Mouse (Mus musculus) lung, postnatal 0 days (tissue): ENCODE measurements around the gene Fanca. TPM values are rescaled to one million over a fixed set of nuclear protein-coding genes. Genes with fewer than 3 reads are reported as not detected.
"Not testable (repeated sequence)": the region's sequence is repeated elsewhere in the genome, so short reads cannot be mapped to it uniquely, and the experiment has no call there.

ENCODE experiments used
- ATAC-seq: fragments of 200-750 bp; cut with Nextera tagmentation; 2 replicates; pipeline ENCODE4 v1.8.0; 2017; ENCODE audit warnings: moderate library complexity
- DNase-seq: peaks from one replicate; pipeline ENCODE4 v3.0.0-alpha.2; 2016; ENCODE audit warnings: low spot score
- H3K27ac ChIP-seq: fragments of 300-500 bp; sonication (generic); 2 replicates; pipeline ENCODE4 v1.5.1; 2014; ENCODE audit warnings: antibody characterized with exemption, mild to moderate bottlenecking, low read length, mixed read lengths
- H3K27me3 ChIP-seq: fragments of 300-500 bp; sonication (generic); replicated peaks from 2 replicates; pipeline ENCODE4 v1.6.1; 2014; ENCODE audit warnings: low read length, mixed read lengths; ENCODE audit not compliant: insufficient read depth
- H3K36me3 ChIP-seq: fragments of 300-500 bp; sonication (generic); 2 replicates; pipeline ENCODE4 v1.6.1; 2014; ENCODE audit warnings: low read length, mixed read lengths; ENCODE audit not compliant: insufficient read depth
- H3K4me1 ChIP-seq: fragments of 300-500 bp; sonication (generic); 2 replicates; pipeline ENCODE4 v1.6.1; 2014; ENCODE audit warnings: antibody characterized with exemption, low read depth, low read length, mixed read lengths; ENCODE audit not compliant: insufficient read depth
- H3K4me2 ChIP-seq: fragments of 300-500 bp; sonication (generic); replicated peaks from 2 replicates; pipeline ENCODE4 v1.6.1; 2014; ENCODE audit warnings: low read depth, mild to moderate bottlenecking, low read length, moderate library complexity, mixed read lengths
- H3K4me3 ChIP-seq: fragments of 300-500 bp; sonication (generic); 2 replicates; pipeline ENCODE4 v1.5.1; 2014; ENCODE audit warnings: low read depth, low read length
- H3K9ac ChIP-seq: fragments of 300-500 bp; sonication (generic); replicated peaks from 2 replicates; pipeline ENCODE4 v1.6.1; 2014; ENCODE audit warnings: low read depth, mild to moderate bottlenecking
- H3K9me3 ChIP-seq: fragments of 300-500 bp; sonication (generic); 2 replicates; pipeline ENCODE4 v1.6.1; 2016; ENCODE audit warnings: low read length, mixed read lengths
- CTCF ChIP-seq: IDR thresholded peaks from 2 replicates; pipeline ENCODE4 v1.5.1; 2016; ENCODE audit warnings: antibody characterized with exemption, mild to moderate bottlenecking
- EP300 ChIP-seq: IDR thresholded peaks from 2 replicates; pipeline ENCODE4 v1.6.1; 2016; ENCODE audit warnings: antibody characterized with exemption, mild to moderate bottlenecking, control low read depth
- WGBS: fragments of 180-500 bp; shearing (Covaris S2); extraction: QIAGEN DNeasy Blood & Tissue Kit; methylation state at CpG from one replicate; pipeline ENCODE4 v1.1.7; 2014; 5-methylcytosine and 5-hydroxymethylcytosine counted together
- polyA plus RNA-seq: library from polyadenylated mRNA; unstranded; fragments of >200 nt; fragmentation: Nextera tagmentation; extraction: Ambion mirVana; gene quantifications from 2 replicates; pipeline ENCODE4 v1.2.1, GENCODE M21; 2015

Gene Fanca
- polyA plus RNA-seq, 1 experiment from 2014 or later: 4.5 TPM

DNA sequence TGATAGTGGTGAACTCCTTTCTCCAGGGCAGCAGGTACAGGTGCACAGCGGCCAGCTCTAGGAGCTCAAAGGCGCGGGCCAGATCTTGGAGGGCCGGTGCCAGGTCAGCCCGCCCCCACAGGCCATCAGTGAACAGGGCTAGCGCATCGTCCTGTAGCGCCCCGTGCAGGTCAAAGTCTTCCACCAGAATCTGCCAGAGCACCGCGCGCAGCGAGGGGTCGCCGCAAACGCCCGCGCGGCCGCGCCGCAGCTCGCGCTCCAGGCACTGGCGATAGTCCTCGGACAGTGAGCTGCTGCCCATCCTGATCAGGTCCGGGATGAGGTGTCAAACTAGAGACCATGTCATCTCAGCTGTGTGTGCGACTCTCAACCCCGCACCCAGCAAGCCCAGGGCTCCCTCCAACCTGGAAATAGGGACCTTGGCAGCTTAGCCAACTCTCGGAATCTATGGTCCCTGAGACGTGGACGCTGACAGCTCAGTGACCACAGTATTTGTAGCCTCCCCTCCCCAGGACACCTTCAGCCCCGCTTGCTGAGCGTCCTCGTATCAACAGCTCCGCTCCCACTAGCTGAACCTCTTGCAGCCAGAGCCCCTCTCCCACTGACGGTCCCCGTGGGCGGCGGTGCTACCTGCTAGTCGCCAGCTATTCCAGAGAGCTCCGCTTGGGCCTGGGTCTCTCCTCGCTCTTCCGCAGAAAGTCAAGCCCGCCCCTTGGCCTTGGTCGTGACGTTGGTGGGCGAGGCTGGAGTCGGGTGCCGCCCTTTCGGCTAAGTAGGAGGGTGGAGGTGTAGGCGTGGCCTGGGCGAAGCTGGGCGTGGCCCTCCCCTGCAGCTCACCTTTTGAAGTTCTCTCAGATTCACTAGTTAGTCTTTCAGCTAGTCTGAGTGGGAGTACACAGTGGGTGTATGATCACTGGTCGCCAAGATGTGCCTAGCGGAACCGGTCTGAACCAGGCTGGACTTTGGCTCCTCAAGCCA, 82.6 kb downstream of the Fanca start, which contains the start of gene Spata2l:
Spata2l (minus strand) TSS at position 714 of the 978 bp plus-strand sequence.
- ATAC-seq: peak; percentile 93
- peaks cover 4% of the 10 kb centered on the region; the same call in 1 of the 2 replicates for H3K4me1 ChIP-seq
- H3K4me3 ChIP-seq: peak within 1 kb of the TSS; percentile 60
- H3K27ac ChIP-seq: no peak within 1 kb of the TSS
- no peaks in the 10 kb centered on the region for H3K36me3 ChIP-seq
- peak within 1 kb of the TSS; percentile 95 for H3K4me2 ChIP-seq
- under 1% methylated on average over 57 of the region's 57 CpGs for WGBS
- TF ChIP-seq EP300 (no peak), CTCF (peak; percentile 63)
- peak; percentile 92 for DNase-seq
- H3K27me3 ChIP-seq: 0 out of 2 replicates have a peak, but pooled peaks cover 7% of the 10 kb centered on the region
- no peaks in the 10 kb centered on the region for H3K9me3 ChIP-seq
- peak within 1 kb of the TSS; percentile 20 for H3K9ac ChIP-seq

DNA sequence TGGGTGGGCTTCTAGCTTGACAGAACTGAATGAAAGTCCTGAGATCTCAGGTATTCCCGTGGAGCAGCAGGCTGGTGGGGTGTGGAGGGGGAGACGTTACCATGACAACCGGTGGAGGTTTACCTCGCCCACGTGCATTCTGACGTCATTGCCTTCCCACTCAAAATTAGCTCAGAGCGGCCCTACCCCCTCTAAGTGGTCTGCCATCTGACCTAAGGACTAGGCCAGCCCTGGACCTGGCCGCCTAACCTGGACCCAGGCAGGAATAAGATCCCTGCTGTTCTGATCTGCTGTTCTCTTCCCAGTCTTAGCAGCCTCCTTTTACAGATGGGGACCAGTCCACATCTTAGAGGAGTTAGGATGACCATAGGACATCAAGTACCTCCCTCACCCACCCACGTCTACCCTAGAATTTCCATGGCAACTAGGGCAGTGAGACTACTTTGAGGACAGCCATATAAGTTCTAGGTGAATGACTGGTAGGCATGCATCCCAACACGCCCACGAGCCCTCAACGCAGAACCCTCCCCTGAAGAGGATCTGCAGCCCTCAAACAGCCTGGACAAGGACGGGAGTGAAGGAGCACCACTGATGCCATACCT, 83.4 kb downstream of the Fanca start:
- DNase-seq (peak; percentile 40), ATAC-seq (peak; percentile 12; the same call in 1 of the 2 replicates)
- Histone ChIP-seq H3K4me1 (peaks cover 4% of the 10 kb centered on the region; the same call in 1 of the 2 replicates), H3K27ac (no peak overlapping the region), H3K9me3 (no peaks in the 10 kb centered on the region), H3K4me2 (peak overlapping the region; percentile 95), H3K9ac (no peak overlapping the region), H3K36me3 (no peaks in the 10 kb centered on the region), H3K4me3 (peak overlapping the region; percentile 60), H3K27me3 (0 out of 2 replicates have a peak, but pooled peaks cover 7% of the 10 kb centered on the region)
- 21% methylated on average over 13 of the region's 13 CpGs for WGBS
- no peak for TF ChIP-seq CTCF
- no peak for TF ChIP-seq EP300

DNA sequence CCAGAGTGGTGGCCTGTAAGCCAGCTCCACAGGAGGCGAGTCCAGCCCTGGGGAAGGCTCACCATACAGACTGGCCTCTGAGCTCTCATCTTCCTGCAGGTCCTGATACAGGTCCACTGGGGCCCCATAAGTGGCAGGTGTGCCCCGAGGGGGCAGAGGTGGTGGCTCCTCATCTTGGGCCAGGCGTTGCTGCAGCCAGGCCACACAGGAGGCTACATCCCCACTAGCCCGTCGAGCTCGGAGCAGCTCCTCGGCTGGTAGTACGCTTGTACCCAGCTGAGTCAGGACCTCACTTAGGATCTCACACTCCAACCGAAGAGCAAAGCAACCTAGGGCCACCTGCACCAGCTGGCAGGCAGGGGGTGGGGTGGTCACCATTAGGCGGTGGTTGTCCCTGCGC, 84.6 kb downstream of the Fanca start:
- 0 out of 2 replicates have a peak, but pooled peaks cover 7% of the 10 kb centered on the region for H3K27me3 ChIP-seq
- ATAC-seq (no peak), DNase-seq (no peak)
- H3K4me2 ChIP-seq: no peak overlapping the region
- H3K27ac ChIP-seq: no peak overlapping the region
- no peaks in the 10 kb centered on the region for H3K9me3 ChIP-seq
- TF ChIP-seq EP300 (no peak), CTCF (no peak)
- no peak overlapping the region for H3K9ac ChIP-seq
- no peaks in the 10 kb centered on the region for H3K36me3 ChIP-seq
- WGBS: 75% methylated on average over 11 of the region's 11 CpGs
- peaks cover 4% of the 10 kb centered on the region; the same call in 1 of the 2 replicates for H3K4me1 ChIP-seq
- no peak overlapping the region for H3K4me3 ChIP-seq

DNA sequence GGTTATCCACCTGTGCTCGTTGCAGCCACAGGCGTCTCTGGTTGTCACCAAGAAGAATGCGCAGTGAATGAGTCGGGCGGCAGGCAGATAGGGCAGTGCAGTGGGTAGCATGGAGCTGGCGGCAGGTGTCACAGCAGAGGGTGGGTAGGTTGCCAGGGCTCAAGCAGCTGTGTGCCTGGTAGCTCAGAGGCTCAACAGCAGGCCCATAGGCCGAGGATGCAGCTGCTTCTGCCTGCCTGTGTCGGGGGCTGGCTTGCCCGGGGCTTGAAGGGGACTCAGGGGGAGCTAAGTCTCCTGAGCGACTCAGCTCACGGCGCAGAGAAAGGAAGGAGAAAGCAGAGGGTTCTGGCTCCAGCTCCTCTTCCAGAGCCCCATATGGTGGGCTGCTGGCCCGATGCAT, 85.1 kb downstream of the Fanca start:
- no peak overlapping the region for H3K9ac ChIP-seq
- H3K36me3 ChIP-seq: no peaks in the 10 kb centered on the region
- H3K9me3 ChIP-seq: no peaks in the 10 kb centered on the region
- TF ChIP-seq CTCF (no peak), EP300 (no peak)
- H3K4me3 ChIP-seq: no peak overlapping the region
- ATAC-seq (no peak), DNase-seq (no peak)
- peaks cover 4% of the 10 kb centered on the region; the same call in 1 of the 2 replicates for H3K4me1 ChIP-seq
- H3K27ac ChIP-seq: no peak overlapping the region
- H3K4me2 ChIP-seq: no peak overlapping the region
- 0 out of 2 replicates have a peak, but pooled peaks cover 7% of the 10 kb centered on the region for H3K27me3 ChIP-seq
- 55% methylated on average over 9 of the region's 13 CpGs for WGBS

DNA sequence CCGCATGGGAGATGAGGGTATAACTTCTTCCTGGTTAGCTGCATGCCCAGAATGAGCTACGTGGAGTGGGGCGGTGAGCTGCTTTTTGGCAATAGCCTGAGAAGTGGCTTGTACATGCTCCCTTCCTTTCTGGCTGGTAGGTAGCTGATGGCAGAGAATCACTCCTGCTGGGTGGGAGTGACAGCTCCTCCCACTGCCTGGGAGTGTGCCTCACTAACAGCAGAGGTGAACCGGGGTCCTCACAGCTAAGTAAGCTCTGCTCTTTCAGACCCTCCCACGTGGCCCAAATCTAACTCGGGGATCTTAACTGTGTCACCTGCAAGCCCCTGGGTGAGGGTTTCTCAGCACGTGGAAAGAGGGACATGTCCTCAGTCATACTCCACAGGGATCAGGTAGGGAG, 85.8 kb downstream of the Fanca start:
- Histone ChIP-seq H3K27me3 (0 out of 2 replicates have a peak, but pooled peaks cover 7% of the 10 kb centered on the region), H3K9me3 (no peaks in the 10 kb centered on the region)

DNA sequence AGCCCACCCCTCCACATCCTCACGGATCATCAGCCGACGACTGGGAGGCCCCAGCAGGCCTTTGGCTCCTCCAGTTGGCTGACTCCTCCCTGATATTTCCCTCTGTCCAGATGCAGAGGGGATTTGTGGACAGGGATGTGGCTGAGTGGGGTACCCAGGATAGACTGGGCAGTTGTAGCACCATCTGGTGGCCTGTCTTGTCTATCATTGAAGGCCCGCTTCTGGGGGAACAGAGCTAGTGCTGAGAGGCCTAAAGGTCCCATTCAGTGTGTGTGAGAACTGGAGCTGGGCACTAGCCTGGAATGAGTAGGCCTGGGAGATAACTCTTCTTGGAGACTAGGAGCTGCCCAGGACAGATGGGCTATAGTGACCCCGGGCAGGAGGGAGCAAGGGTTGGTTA, 86.6 kb downstream of the Fanca start:
- Histone ChIP-seq H3K36me3 (no peaks in the 10 kb centered on the region), H3K27ac (no peak overlapping the region), H3K9ac (no peak overlapping the region), H3K4me3 (no peak overlapping the region), H3K27me3 (0 out of 2 replicates have a peak, but pooled peaks cover 7% of the 10 kb centered on the region), H3K4me2 (no peak overlapping the region), H3K4me1 (peaks cover 4% of the 10 kb centered on the region; the same call in 1 of the 2 replicates), H3K9me3 (no peaks in the 10 kb centered on the region)
- DNase-seq (no peak), ATAC-seq (no peak)
- 35% methylated on average over 5 of the region's 5 CpGs for WGBS
- TF ChIP-seq EP300 (no peak), CTCF (peak; percentile 38)

More for the DNA sequence above, 85.8 kb downstream of the Fanca start:
- no peak overlapping the region for H3K9ac ChIP-seq
- 31% methylated on average over 7 of the region's 7 CpGs for WGBS
- no peak for DNase-seq
- H3K27ac ChIP-seq: no peak overlapping the region
- no peaks in the 10 kb centered on the region for H3K36me3 ChIP-seq
- TF ChIP-seq EP300 (no peak), CTCF (no peak)
- no peak overlapping the region for H3K4me2 ChIP-seq
- no peak overlapping the region for H3K4me3 ChIP-seq
- H3K4me1 ChIP-seq: peaks cover 4% of the 10 kb centered on the region; the same call in 1 of the 2 replicates
- no peak for ATAC-seq

DNA sequence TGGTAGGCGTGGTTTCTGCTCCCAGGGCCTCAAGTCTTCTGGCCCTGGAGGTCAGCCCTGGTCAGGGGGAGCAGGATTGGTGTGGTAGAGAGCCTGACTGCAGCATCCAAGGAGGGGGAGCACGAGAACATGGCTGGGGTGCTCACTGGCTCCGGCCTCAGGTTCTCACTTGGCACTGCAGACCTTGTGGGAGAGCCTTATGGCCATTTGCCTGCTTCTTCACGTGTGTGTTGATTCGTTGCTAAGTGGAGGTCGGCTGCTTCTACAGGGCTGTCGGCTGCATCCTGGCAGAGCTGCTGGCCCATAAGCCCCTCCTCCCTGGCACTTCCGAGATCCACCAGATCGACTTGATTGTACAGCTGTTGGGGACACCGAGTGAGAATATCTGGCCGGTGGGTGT, 88.0 kb downstream of the Fanca start:
- not testable (repeated sequence) for ATAC-seq, H3K9me3 ChIP-seq
- WGBS: 74% methylated on average over 11 of the region's 11 CpGs

More for the DNA sequence above, 88.0 kb downstream of the Fanca start:
- not testable (repeated sequence) for H3K4me1 ChIP-seq, DNase-seq, H3K27me3 ChIP-seq, H3K9ac ChIP-seq, H3K4me3 ChIP-seq, H3K27ac ChIP-seq, H3K4me2 ChIP-seq, H3K36me3 ChIP-seq
